Mouse (Mus musculus) heart, postnatal 4 days (tissue): ENCODE measurements at regions not wholly inside any gene's neighbourhood (a gene's known extent, or its start where the extent isn't known, plus 50 kb on each side); places are given as distances from the start of the nearest gene placed in this dataset.

Source experiments
- DNase-seq: peaks from one replicate; pipeline ENCODE4 v3.0.0; 2021

GRCm38 (mm10) chr10:97778531-97778930 is 52.0 kb upstream of the C030005K15Rik start:
- DNase-seq: no peak

- DNase-seq: no peak
Observed at GRCm38 (mm10) chr10:97779335-97779734, 52.8 kb upstream of the C030005K15Rik start.

- DNase-seq: no peak
Observed at GRCm38 (mm10) chr10:97793804-97794203, 67.2 kb upstream of the C030005K15Rik start.

- DNase-seq: peak; percentile 6
Observed at GRCm38 (mm10) chr10:97801448-97802265, 75.1 kb upstream of the C030005K15Rik start.

- DNase-seq: no peak
Observed at GRCm38 (mm10) chr10:97807947-97808346, 81.4 kb upstream of the C030005K15Rik start.

GRCm38 (mm10) chr10:97842574-97842973 is 116.0 kb upstream of the C030005K15Rik start:
- DNase-seq: no peak

- no peak for DNase-seq
Observed at GRCm38 (mm10) chr10:97851487-97851886, 124.9 kb upstream of the C030005K15Rik start.

- peak; percentile 4 for DNase-seq
Observed at GRCm38 (mm10) chr10:97877088-97877487, 150.5 kb upstream of the C030005K15Rik start.

- DNase-seq: no peak
Observed at GRCm38 (mm10) chr10:97886049-97886448, 159.5 kb upstream of the C030005K15Rik start.

- no peak for DNase-seq
Observed at GRCm38 (mm10) chr10:97905793-97906192, 179.2 kb upstream of the C030005K15Rik start.

GRCm38 (mm10) chr10:97925568-97925967 is 199.0 kb upstream of the C030005K15Rik start:
- DNase-seq: no peak

- DNase-seq: no peak
Observed at GRCm38 (mm10) chr10:97940345-97940744, 213.8 kb upstream of the C030005K15Rik start.

GRCm38 (mm10) chr10:97965881-97966280 is 239.3 kb upstream of the C030005K15Rik start:
- DNase-seq: no peak

- no peak for DNase-seq
Observed at GRCm38 (mm10) chr10:97966931-97967330, 240.4 kb upstream of the C030005K15Rik start.

- DNase-seq: no peak
Observed at GRCm38 (mm10) chr10:98007037-98007436, 280.5 kb upstream of the C030005K15Rik start.

- DNase-seq: no peak
Observed at GRCm38 (mm10) chr10:98008355-98008754, 281.8 kb upstream of the C030005K15Rik start.

GRCm38 (mm10) chr10:98012916-98013315 is 286.4 kb upstream of the C030005K15Rik start:
- DNase-seq: no peak

- no peak for DNase-seq
Observed at GRCm38 (mm10) chr10:98014985-98015902, 288.7 kb upstream of the C030005K15Rik start.

GRCm38 (mm10) chr10:98016596-98017304 is 290.2 kb upstream of the C030005K15Rik start:
- no peak for DNase-seq

GRCm38 (mm10) chr10:98029124-98029523 is 302.6 kb upstream of the C030005K15Rik start:
- no peak for DNase-seq

- no peak for DNase-seq
Observed at GRCm38 (mm10) chr10:98029621-98030020, 303.1 kb upstream of the C030005K15Rik start.

GRCm38 (mm10) chr10:98032661-98033060 is 306.1 kb upstream of the C030005K15Rik start:
- DNase-seq: no peak

- no peak for DNase-seq
Observed at GRCm38 (mm10) chr10:98041766-98042165, 315.2 kb upstream of the C030005K15Rik start.
